Mouse (Mus musculus) inflammation-experienced regulatory T-cells, adult 16 weeks (primary cell): ENCODE data around the gene Aifm2. TPM values are rescaled to one million over a fixed set of nuclear protein-coding genes. Genes with fewer than 3 reads are reported as not detected.

Source experiments
- polyA plus RNA-seq: library from polyadenylated mRNA; unstranded; fragments of 100-300 nt; shearing (Covaris generic); gene quantifications from one replicate; pipeline ENCODE4 v1.2.1, GENCODE M21; 2017

Gene Aifm2
- polyA plus RNA-seq = 7.6 TPM

DNA sequence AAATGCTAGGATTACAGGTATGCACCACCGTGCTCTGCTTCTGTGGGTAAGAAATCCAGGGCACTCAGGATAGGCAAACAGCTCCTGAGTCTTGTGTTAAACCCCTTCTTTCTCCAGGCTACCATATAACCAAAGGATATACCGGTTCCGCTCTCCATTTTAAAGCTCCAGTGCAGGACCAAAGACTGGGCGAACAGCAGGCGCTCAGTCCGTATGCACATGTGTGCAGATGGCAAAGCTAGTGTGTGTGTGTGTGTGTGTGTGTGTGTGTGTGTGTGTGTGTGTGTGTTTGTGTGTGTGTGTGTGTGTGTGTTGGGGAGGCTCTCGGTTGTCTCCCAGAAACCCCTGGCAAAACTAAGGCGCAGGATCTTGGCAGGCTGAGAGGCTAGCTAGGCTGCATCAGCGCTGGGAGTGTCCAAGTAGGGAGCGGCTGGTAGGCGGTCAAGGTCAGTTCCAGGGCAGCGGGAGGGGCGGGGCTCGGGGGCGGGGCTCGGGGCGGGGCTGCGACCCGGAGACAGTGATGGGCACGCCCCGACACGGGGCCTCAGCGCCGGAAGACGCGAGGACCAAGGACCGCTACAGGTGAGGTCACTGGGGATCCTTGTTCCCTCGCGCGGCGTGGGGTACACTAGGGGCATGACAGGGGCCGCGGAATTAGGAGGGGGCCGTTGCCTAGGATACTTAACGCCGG lies at the start of gene Aifm2:
Aifm2 (plus strand) TSS at position 493 of the 691 bp plus-strand sequence.

GRCm38 (mm10) chr10:61680015-61680913 lies 34.8 kb upstream of the Aifm2 start, which contains the start of gene Sar1a:
Gene Sar1a, plus strand, starts transcription at chr10:61680299.

GRCm38 (mm10) chr10:61694870-61695670 lies 20.0 kb upstream of the Aifm2 start, which contains the start of gene Tysnd1:
Gene Tysnd1, plus strand, starts transcription at chr10:61695514.

DNA sequence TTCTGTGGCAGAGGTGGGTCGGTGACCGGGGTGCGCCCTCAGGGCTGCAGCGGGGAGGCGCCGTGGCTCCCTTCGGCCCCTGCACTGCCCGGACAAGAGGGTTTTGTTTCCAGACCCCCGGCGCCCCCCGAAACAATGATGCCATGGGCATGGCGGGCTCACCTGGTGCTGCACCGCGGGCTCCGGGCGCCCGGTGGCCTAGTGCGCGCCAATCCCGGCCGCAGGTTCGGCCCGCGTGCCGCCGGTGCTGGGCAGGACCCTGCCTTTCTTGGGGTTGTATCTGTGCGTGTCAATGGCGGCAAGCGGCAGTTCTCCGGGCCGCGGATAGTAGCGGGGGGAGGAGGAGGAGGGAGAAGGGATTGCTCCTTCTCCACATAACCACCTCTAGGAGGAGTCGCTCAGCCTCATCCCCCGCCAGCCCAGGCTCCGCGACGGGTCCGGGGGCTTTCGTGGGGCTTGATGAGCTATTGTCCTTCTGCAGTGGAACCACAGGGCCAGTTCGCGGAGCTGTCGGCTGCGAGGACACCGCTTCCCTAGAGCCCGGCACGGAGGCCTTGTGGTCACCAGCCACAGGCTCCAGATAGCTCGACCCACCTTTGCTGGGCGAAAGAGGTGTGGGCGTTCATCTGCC lies 68.7 kb downstream of the Aifm2 start, which contains the start of gene H2afy2:
H2afy2 (minus strand) TSS at position 527 of the 631 bp plus-strand sequence.

Other genes starting within 250 kb of the Aifm2 start
- 11.1 TPM for gene Lrrc20, start 239.5 kb upstream of the Aifm2 start, polyA plus RNA-seq
- gene Npffr1, start 119.8 kb upstream of the Aifm2 start, polyA plus RNA-seq = not detected
- gene Ppa1, start 66.7 kb upstream of the Aifm2 start, polyA plus RNA-seq = 74.4 TPM
- gene Sar1a, start 35.0 kb upstream of the Aifm2 start, polyA plus RNA-seq = 163 TPM
- 2.6 TPM for gene Tysnd1, start 19.7 kb upstream of the Aifm2 start, polyA plus RNA-seq
- gene H2afy2, start 68.9 kb downstream of the Aifm2 start, polyA plus RNA-seq = 0.22 TPM